Mouse (Mus musculus) induced T-regulatory cell, adult 2 months (primary cell): ENCODE results near the gene Svip.

Experiments
- DNase-seq: peaks from one replicate; pipeline ENCODE4 v3.0.0-alpha.2; 2012; ENCODE audit warnings: low read depth

Svip gene

DNA sequence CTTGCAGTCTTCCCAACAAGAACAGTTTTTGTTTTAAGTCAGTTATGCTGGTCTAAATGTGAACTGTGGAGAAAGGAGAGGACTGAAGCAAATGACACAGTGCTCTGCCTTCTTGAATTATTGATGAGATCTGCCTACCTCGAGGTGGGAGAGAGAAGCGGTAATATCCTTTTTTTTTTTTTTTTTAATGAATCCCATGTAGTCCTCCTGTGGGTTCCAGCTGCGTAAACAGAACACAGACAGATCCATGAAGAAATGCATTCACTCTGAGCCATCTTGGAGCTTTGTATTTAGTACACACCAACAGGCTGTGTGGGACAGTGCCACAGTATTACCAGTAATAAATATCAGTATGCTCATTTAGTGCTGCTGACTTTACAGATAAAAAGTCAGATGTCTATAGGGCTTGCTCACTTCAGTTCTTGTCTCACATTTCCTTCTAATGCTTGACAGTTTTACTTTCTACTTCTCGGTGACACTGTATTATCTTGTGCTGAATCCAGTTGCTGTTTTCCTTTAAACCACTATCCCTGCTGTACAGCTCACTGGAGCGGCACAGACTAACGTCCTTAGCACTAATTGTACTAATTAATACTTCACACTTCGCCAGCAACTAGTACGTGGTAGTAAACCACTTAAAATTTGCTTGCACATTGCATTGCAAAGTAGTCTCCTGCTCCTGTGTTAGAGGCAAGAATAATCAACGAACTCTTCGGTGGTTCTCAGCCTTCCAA is 43.4 kb downstream of the Svip start:
- no peak for DNase-seq

DNA sequence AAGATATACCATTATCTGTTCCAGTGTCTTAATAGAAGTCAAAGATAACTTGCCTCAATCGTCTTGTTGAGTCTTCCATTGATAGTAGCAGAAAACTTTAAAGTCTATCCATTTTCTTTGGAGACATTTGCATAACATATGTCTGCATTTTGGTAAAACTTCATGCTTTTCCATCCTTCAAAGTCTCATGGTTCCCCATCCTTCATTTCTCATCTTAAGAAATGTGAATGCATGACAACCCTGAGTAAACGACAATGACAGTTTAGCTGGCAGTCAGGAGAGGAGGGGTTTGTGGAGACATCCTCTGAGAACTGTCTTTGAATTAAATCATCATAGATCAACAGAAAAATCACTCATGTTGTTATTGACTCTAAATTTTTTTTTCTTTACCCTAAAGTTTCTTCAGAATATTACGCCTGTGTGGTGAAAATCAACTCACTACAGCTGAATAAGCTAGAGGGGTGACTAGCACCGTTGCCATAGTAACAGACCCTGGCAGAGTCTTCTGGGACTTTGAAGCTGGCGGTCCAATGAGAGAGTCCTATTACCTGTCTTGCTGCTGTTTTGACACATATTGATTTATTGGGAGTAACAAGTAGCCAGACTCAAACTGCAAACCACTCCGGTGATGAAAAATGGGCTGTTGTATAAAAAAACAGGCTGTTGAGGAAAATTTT is 45.0 kb downstream of the Svip start:
- no peak for DNase-seq

DNA sequence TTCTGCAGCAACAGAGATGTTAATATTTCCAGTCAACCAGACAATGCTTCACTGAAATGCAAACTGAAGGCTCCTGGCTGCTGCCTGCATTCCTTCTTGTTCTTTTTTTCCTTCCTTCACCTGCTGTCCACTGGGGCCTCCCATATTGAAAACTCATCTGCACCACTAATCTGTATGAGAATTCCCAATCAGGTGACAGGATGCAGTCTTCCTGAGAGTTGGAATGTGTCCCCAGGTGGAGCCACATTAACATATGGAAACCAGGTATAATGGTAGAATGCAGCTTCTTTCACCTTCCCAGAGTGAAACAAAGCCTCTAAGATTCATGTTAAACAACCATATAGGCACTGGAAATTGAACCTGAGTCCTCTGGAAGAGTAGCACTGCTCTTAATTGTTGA is 48.1 kb downstream of the Svip start:
- DNase-seq = no peak

DNA sequence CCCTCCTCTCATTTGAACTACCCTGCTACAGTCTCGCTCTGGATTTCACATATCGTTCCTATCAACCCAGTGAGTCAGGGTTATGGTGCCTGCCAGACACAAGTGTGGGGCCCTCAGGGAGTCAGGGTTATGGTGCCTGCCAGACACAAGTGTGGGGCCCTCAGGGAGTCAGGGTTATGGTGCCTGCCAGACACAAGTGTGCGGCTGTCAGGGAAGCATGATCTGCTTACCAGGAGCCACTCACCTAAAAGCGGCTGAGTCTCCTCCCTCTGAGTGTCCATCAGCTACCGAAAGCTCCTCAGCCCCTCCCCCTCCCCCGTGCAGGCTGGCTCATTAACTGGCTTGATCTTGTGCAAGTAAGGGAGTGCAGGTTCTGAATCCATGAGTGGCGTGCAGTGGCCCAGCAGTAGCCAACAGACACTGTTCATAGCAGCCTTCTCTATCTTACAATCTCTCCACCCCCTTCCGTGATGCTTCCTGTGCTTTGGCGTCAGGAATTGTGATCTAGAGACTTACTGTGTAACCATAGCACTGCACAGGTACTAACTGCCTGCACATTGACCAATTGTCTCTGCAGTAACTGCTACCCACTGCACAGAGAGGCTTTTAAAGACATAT is 50.3 kb downstream of the Svip start:
- DNase-seq = no peak
